Mouse (Mus musculus): ENCODE measurements around the gene Capns1. TPM values are rescaled to one million over a fixed set of nuclear protein-coding genes. Genes with fewer than 3 reads are reported as not detected.

Capns1 gene
- 713 and 1,238 TPM in 2 replicates for polyA plus RNA-seq (2012; rRNA removed)

DNA sequence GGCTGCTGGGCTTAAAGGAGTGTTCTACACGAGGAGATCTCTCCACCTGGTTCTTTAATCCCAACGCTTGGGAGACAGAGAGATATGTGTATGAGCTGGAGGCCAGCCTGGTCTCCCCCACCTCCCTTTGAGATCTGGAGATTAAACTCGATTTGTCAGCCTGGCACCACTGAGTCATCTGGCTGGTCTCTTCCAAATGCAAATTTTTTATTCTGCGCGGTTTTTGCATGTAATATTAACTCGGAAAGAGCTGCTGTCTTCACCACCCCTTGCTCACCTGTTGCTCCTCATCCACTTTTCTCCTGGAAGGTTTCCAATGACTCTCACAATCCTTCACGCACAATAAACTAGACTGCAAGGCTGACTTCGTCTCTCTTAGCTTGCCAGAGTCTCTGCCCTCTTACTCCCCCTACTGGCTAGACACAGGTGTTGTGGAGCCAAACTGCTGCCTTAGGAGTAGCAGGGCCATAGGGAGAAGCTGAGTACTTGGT lies at the start of gene Capns1:
Gene Capns1 (minus strand): TSS at position 331 of the 491 bp plus-strand sequence.

DNA sequence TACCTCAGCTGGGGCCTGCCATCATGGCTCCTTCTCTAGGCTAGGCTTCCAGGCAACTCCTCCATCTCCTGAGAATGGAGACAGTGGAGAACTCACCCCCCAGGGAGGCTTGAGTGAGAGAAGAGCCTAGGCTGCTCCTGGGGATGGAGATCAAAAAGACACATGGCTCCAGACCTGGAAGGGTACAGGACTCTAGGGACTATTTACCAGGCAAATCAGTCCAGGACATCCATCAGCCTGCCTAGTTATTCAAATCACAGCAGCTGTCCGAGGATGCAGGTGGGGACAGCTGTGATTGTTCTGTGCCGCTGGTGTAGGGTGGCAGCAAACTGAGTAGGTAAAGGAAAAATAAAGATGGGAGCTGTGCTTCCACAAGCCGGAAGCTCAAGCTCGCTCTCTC lies 37.0 kb upstream of the Capns1 start, which contains the start of gene Ovol3:
Gene Ovol3 (minus strand): TSS at position 101 of the 400 bp plus-strand sequence.

GRCm38 (mm10) chr7:30231669-30232454 lies 33.3 kb upstream of the Capns1 start, which contains the start of the genes Polr2i and Tbcb:
Gene Polr2i (plus strand): TSS chr7:30231948.
Gene Tbcb (minus strand): TSS chr7:30232272.

GRCm38 (mm10) chr7:30183879-30184289 lies 14.7 kb downstream of the Capns1 start, which contains the start of gene Cox7a1:
Gene Cox7a1 (plus strand): TSS chr7:30184144.

GRCm38 (mm10) chr7:30169583-30170282 lies 28.9 kb downstream of the Capns1 start, which contains the start of gene Zfp146:
Gene Zfp146 (minus strand): TSS chr7:30169750.

Other genes starting within 250 kb of the Capns1 start
- gene Zfp74, start 244.7 kb downstream of the Capns1 start, polyA plus RNA-seq (2012; rRNA removed): 6.0 and 18.7 TPM in 2 replicates
- gene Zfp568, start 214.9 kb downstream of the Capns1 start, polyA plus RNA-seq (2012; rRNA removed): 6.6 TPM in 2 replicates
- 3.5 TPM in 2 replicates for gene Zfp14, start 147.4 kb downstream of the Capns1 start, polyA plus RNA-seq (2012; rRNA removed)
- 0.25 and 0.52 TPM in 2 replicates for gene Zfp82, start 125.9 kb downstream of the Capns1 start, polyA plus RNA-seq (2012; rRNA removed)
- gene Gm26920, start 108.4 kb downstream of the Capns1 start, polyA plus RNA-seq (2012; rRNA removed): 0.17 TPM in 1 of 2 replicates, not detected in the other
- 1.4 and 1.5 TPM in 2 replicates for gene Zfp566, start 108.3 kb downstream of the Capns1 start, polyA plus RNA-seq (2012; rRNA removed)
- gene Zfp260, start 104.0 kb downstream of the Capns1 start, polyA plus RNA-seq (2012; rRNA removed): 16.3 and 17.8 TPM in 2 replicates
- gene Zfp382, start 76.9 kb downstream of the Capns1 start, polyA plus RNA-seq (2012; rRNA removed): 1.4 and 1.6 TPM in 2 replicates
- 15.8 and 17.8 TPM in 2 replicates for gene Zfp146, start 29.1 kb downstream of the Capns1 start, polyA plus RNA-seq (2012; rRNA removed)
- 5.5 and 7.1 TPM in 2 replicates for gene Cox7a1, start 14.7 kb downstream of the Capns1 start, polyA plus RNA-seq (2012; rRNA removed)
- gene Polr2i, start 33.1 kb upstream of the Capns1 start, polyA plus RNA-seq (2012; rRNA removed): 136 and 192 TPM in 2 replicates
- gene Tbcb, start 33.5 kb upstream of the Capns1 start, polyA plus RNA-seq (2012; rRNA removed): 61.2 and 66.3 TPM in 2 replicates
- not detected in 2 replicates for gene Ovol3, start 36.9 kb upstream of the Capns1 start, polyA plus RNA-seq (2012; rRNA removed)
- 0.30 and 0.32 TPM in 2 replicates for gene Thap8, start 81.3 kb upstream of the Capns1 start, polyA plus RNA-seq (2012; rRNA removed)
- gene Wdr62, start 81.6 kb upstream of the Capns1 start, polyA plus RNA-seq (2012; rRNA removed): 28.0 and 38.0 TPM in 2 replicates
- 34.0 and 48.6 TPM in 2 replicates for gene Clip3, start 92.9 kb upstream of the Capns1 start, polyA plus RNA-seq (2012; rRNA removed)
- gene Alkbh6, start 109.9 kb upstream of the Capns1 start, polyA plus RNA-seq (2012; rRNA removed): 232 and 247 TPM in 2 replicates
- gene Syne4, start 116.0 kb upstream of the Capns1 start, polyA plus RNA-seq (2012; rRNA removed): 46.3 and 55.1 TPM in 2 replicates
- 1.1 and 1.9 TPM in 2 replicates for gene E130208F15Rik, start 122.9 kb upstream of the Capns1 start, polyA plus RNA-seq (2012; rRNA removed)
- 30.7 and 44.4 TPM in 2 replicates for gene Sdhaf1, start 125.1 kb upstream of the Capns1 start, polyA plus RNA-seq (2012; rRNA removed)
- 32.0 and 32.3 TPM in 2 replicates for gene Lrfn3, start 164.0 kb upstream of the Capns1 start, polyA plus RNA-seq (2012; rRNA removed)
- 122 and 192 TPM in 2 replicates for gene Tyrobp, start 214.9 kb upstream of the Capns1 start, polyA plus RNA-seq (2012; rRNA removed)
- 10.0 and 17.3 TPM in 2 replicates for gene Hcst, start 221.0 kb upstream of the Capns1 start, polyA plus RNA-seq (2012; rRNA removed)
- gene Nfkbid, start 222.9 kb upstream of the Capns1 start, polyA plus RNA-seq (2012; rRNA removed): 2.7 and 3.1 TPM in 2 replicates
- 8.6 and 11.4 TPM in 2 replicates for gene Aplp1, start 246.7 kb upstream of the Capns1 start, polyA plus RNA-seq (2012; rRNA removed)

Measured in ovary, adult 2 months (tissue).